Mouse (Mus musculus) kidney, adult 11 months (tissue): ENCODE measurements around the gene Omd.

Experiments
- DNase-seq: peaks from one replicate; pipeline ENCODE4 v3.0.0; 2022

The Omd gene

GRCm38 (mm10) chr13:49617021-49617420 is 34.8 kb downstream of the Omd start:
- no peak for DNase-seq

- DNase-seq = no peak
Observed at GRCm38 (mm10) chr13:49618365-49618764, 36.1 kb downstream of the Omd start.

- no peak for DNase-seq
Observed at GRCm38 (mm10) chr13:49623216-49623615, 41.0 kb downstream of the Omd start.

- DNase-seq = no peak
Observed at GRCm38 (mm10) chr13:49628167-49628566, 45.9 kb downstream of the Omd start.

GRCm38 (mm10) chr13:49629076-49629475 is 46.8 kb downstream of the Omd start:
- DNase-seq = no peak

- no peak for DNase-seq
Observed at GRCm38 (mm10) chr13:49639965-49640364, 57.7 kb downstream of the Omd start.
